Mouse (Mus musculus): ENCODE results near the gene Slc5a2. TPM values are rescaled to one million over a fixed set of nuclear protein-coding genes. Genes with fewer than 3 reads are reported as not detected.

Slc5a2 gene
- total and polyA plus RNA-seq, 2 experiments from 2014 or later, result 0.38 TPM; not detected in 1

DNA sequence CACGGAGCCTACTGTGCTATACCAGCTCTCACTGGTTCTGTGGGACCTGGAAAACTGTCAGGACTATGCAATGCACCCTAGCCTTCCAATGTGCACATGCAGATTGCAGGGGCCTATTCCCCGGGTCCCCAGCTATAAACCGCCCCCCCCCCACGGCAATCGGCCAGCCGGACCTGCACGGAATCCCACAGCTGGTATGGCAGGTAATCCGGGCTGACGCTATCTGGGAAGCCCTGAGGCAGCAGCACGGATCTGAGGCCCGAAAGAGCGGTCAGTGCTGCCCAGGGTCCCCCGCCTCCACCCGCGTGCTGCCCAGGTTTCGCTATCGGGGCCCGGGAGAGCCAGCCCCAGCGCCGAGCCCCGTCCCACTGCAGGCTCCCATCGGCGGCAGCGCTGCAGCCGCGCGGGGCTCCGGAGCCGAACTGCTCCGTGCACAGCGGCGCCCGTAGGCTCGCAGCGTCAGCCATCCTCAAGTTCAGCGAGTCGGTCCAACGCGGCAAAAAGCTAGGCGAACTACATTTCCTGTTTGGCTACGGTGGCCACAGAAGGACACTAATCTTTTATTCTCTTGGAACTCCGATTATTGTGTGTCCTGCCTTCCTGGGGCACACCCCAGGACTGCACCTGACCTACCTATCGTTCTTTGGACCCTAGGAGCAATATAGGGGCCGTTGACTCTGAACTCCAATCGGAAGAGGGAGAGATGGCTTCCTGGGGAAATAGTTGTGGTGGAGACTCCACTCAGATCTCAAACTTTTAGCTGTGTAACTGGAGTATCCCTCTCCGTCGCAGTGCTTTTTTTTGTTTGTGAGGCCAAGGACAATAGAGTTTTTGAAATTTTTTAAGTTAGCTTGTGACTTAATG, 32.4 kb downstream of the Slc5a2 start, which contains the start of gene BC017158:
BC017158 (minus strand) TSS at position 554 of the 864 bp plus-strand sequence.
- under 1% methylated on average over 47 of the region's 47 CpGs for WGBS
- Histone ChIP-seq H3K36me3 (ENCODE audit: insufficient read depth, low read length) (no peaks in the 10 kb centered on the region), H3K9me3 (ENCODE audit: low read length) (no peaks in the 10 kb centered on the region), H3K27ac (peak within 1 kb of the TSS; percentile 77), H3K4me1 (ENCODE audit: insufficient read depth, low read length) (peaks cover 10% of the 10 kb centered on the region; the same call in 1 of the 2 replicates), H3K4me2 (ENCODE audit: low read depth, low read length) (peak within 1 kb of the TSS; percentile 95), H3K9ac (replicated peaks; ENCODE audit: low read length) (peak within 1 kb of the TSS; percentile 80), H3K4me3 (ENCODE audit: low read length) (peak within 1 kb of the TSS; percentile 72), H3K27me3 (ENCODE audit: insufficient read depth, low read length) (no peaks in the 10 kb centered on the region)
- no peak for TF ChIP-seq CTCF (IDR thresholded peaks at IDR 0.05; ENCODE audit: low read depth)
- ATAC-seq, result peak; percentile 83
- DNase-seq (ENCODE audit: low spot score), result peak; percentile 83

DNA sequence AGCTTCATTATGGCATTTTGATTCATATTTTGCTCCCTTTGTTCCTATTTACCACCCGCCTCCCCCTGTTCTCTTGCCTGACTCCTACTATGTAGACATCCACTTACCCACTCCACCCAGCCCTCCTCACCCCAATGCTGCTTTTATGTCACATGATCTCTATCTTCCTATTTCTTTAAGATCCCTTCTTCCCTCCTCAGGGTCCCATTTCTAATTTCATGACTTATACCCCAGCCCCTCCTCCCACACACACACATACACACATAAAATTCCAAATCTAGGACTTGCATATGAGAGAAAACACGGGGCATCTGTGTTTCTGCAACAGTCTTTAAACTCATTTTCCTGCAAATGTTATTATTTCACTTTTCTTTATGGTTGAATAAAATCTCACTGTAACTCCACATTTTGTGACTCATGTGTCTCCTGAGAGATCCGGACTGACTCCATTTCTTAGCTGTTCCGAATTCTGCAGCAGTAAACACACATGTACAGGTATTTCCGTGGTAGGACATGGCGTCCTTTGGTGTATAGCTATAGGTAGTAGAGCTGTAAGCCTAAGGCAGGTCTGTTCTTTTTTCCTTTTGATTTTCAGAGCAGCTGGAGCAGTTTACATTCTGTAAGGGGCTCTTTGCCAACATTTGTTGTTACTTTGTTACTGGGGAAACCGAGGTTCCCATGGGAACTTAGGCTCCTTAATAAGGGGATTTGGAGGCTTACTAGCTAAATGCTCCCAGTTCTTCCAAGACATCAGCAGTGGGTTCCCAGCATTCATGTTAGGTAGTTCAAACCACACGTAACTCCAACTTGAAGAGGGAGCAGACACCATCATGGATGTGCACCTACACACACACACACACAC, 33.3 kb downstream of the Slc5a2 start:
- H3K9ac ChIP-seq (replicated peaks; ENCODE audit: low read length), result peak overlapping the region; percentile 80
- DNase-seq (ENCODE audit: low spot score) (peak; percentile 76), ATAC-seq (peak; percentile 24; the same call in 1 of the 2 replicates)
- H3K36me3 ChIP-seq (ENCODE audit: insufficient read depth, low read length), result no peaks in the 10 kb centered on the region
- WGBS, result 52% methylated on average over 8 of the region's 8 CpGs
- H3K27ac ChIP-seq, result peak overlapping the region; percentile 77; the same call in 1 of the 2 replicates
- no peak for TF ChIP-seq CTCF (IDR thresholded peaks at IDR 0.05; ENCODE audit: low read depth)
- peak overlapping the region; percentile 72 for H3K4me3 ChIP-seq (ENCODE audit: low read length)
- peak overlapping the region; percentile 95 for H3K4me2 ChIP-seq (ENCODE audit: low read depth, low read length)
- H3K4me1 ChIP-seq (ENCODE audit: insufficient read depth, low read length), result peaks cover 10% of the 10 kb centered on the region; the same call in 1 of the 2 replicates
- no peaks in the 10 kb centered on the region for H3K27me3 ChIP-seq (ENCODE audit: insufficient read depth, low read length)
- no peaks in the 10 kb centered on the region for H3K9me3 ChIP-seq (ENCODE audit: low read length)

GRCm38 (mm10) chr7:128300952-128301351, 35.5 kb downstream of the Slc5a2 start:
- no peak for ATAC-seq
- TF ChIP-seq CTCF (IDR thresholded peaks at IDR 0.05; ENCODE audit: low read depth), result no peak

GRCm38 (mm10) chr7:128302151-128302550, 36.7 kb downstream of the Slc5a2 start:
- H3K4me1 ChIP-seq (ENCODE audit: insufficient read depth, low read length), result peaks cover 4% of the 10 kb centered on the region; the same call in 1 of the 2 replicates
- H3K36me3 ChIP-seq (ENCODE audit: insufficient read depth, low read length), result no peaks in the 10 kb centered on the region
- no peak for ATAC-seq
- H3K4me3 ChIP-seq (ENCODE audit: low read length), result no peak overlapping the region
- DNase-seq (ENCODE audit: low spot score), result no peak
- H3K27me3 ChIP-seq (ENCODE audit: insufficient read depth, low read length), result no peaks in the 10 kb centered on the region
- H3K4me2 ChIP-seq (ENCODE audit: low read depth, low read length), result no peak overlapping the region
- H3K27ac ChIP-seq, result no peak overlapping the region
- 77% methylated on average over 3 of the region's 3 CpGs for WGBS
- no peaks in the 10 kb centered on the region for H3K9me3 ChIP-seq (ENCODE audit: low read length)
- no peak for TF ChIP-seq CTCF (IDR thresholded peaks at IDR 0.05; ENCODE audit: low read depth)
- H3K9ac ChIP-seq (replicated peaks; ENCODE audit: low read length), result no peak overlapping the region

More at GRCm38 (mm10) chr7:128300952-128301351, 35.5 kb downstream of the Slc5a2 start:
- Histone ChIP-seq H3K36me3 (ENCODE audit: insufficient read depth, low read length) (no peaks in the 10 kb centered on the region), H3K4me3 (ENCODE audit: low read length) (no peak overlapping the region), H3K4me1 (ENCODE audit: insufficient read depth, low read length) (peaks cover 10% of the 10 kb centered on the region; the same call in 1 of the 2 replicates), H3K27me3 (ENCODE audit: insufficient read depth, low read length) (no peaks in the 10 kb centered on the region), H3K27ac (no peak overlapping the region), H3K9ac (replicated peaks; ENCODE audit: low read length) (no peak overlapping the region), H3K9me3 (ENCODE audit: low read length) (no peaks in the 10 kb centered on the region), H3K4me2 (ENCODE audit: low read depth, low read length) (no peak overlapping the region)
- 64% methylated on average over 3 of the region's 3 CpGs for WGBS
- no peak for DNase-seq (ENCODE audit: low spot score)

- H3K4me2 ChIP-seq (ENCODE audit: low read depth, low read length), result no peak overlapping the region
- TF ChIP-seq CTCF (IDR thresholded peaks at IDR 0.05; ENCODE audit: low read depth), result no peak
- no peak for DNase-seq (ENCODE audit: low spot score)
- H3K9me3 ChIP-seq (ENCODE audit: low read length), result no peaks in the 10 kb centered on the region
- no peaks in the 10 kb centered on the region for H3K27me3 ChIP-seq (ENCODE audit: insufficient read depth, low read length)
- WGBS, result 78% methylated on average over 6 of the region's 6 CpGs
- no peak for ATAC-seq
- H3K9ac ChIP-seq (replicated peaks; ENCODE audit: low read length), result no peak overlapping the region
- H3K27ac ChIP-seq, result no peak overlapping the region
- H3K4me1 ChIP-seq (ENCODE audit: insufficient read depth, low read length), result no peaks in the 10 kb centered on the region
- H3K4me3 ChIP-seq (ENCODE audit: low read length), result no peak overlapping the region
- no peaks in the 10 kb centered on the region for H3K36me3 ChIP-seq (ENCODE audit: insufficient read depth, low read length)
Measured at GRCm38 (mm10) chr7:128304198-128304597, 38.7 kb downstream of the Slc5a2 start.

DNA sequence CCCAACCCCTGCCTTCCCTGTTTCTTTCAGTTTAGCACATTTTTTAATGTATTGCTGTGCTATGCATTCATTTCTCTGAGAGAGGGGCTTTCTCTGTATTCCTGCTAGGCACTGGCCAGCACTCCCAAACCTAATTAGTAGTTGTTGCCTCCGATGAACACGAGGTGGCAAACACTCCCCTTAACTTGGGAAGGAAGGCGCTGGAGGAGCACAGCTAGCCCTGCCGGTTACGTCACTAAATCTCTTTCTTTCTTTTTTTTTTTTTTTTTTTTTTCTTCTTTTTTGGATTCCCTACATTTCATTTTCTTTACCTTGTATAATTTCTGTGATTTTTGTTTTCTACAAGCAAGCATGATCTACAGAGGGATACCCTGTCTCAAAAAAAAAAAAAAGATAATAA, 39.5 kb downstream of the Slc5a2 start:
- H3K9ac ChIP-seq (replicated peaks; ENCODE audit: low read length), result no peak overlapping the region
- H3K27ac ChIP-seq, result no peak overlapping the region
- peak; percentile 87 for ATAC-seq
- TF ChIP-seq CTCF (IDR thresholded peaks at IDR 0.05; ENCODE audit: low read depth), result peak; percentile 82
- no peak overlapping the region for H3K4me3 ChIP-seq (ENCODE audit: low read length)
- no peaks in the 10 kb centered on the region for H3K9me3 ChIP-seq (ENCODE audit: low read length)
- WGBS, result 10% methylated on average over 5 of the region's 5 CpGs
- no peaks in the 10 kb centered on the region for H3K27me3 ChIP-seq (ENCODE audit: insufficient read depth, low read length)
- peak; percentile 91 for DNase-seq (ENCODE audit: low spot score)
- no peak overlapping the region for H3K4me2 ChIP-seq (ENCODE audit: low read depth, low read length)
- no peaks in the 10 kb centered on the region for H3K4me1 ChIP-seq (ENCODE audit: insufficient read depth, low read length)
- no peaks in the 10 kb centered on the region for H3K36me3 ChIP-seq (ENCODE audit: insufficient read depth, low read length)

Data from hindbrain, postnatal 0 days (tissue).